Mouse (Mus musculus) embryo, embryonic 11 days (tissue): ENCODE results near the gene Meis2.

Experiments used
- DNase-seq: peaks from one replicate; pipeline ENCODE4 v3.0.0-alpha.2; 2015

Gene Meis2

GRCm38 (mm10) chr2:115852615-115853014, 213.0 kb downstream of the Meis2 start:
- peak; percentile 87 for DNase-seq

GRCm38 (mm10) chr2:115852109-115852508, 213.5 kb downstream of the Meis2 start:
- no peak for DNase-seq

- DNase-seq: no peak
These were observed 214.7 kb downstream of the Meis2 start for GRCm38 (mm10) chr2:115850961-115851360.

DNA sequence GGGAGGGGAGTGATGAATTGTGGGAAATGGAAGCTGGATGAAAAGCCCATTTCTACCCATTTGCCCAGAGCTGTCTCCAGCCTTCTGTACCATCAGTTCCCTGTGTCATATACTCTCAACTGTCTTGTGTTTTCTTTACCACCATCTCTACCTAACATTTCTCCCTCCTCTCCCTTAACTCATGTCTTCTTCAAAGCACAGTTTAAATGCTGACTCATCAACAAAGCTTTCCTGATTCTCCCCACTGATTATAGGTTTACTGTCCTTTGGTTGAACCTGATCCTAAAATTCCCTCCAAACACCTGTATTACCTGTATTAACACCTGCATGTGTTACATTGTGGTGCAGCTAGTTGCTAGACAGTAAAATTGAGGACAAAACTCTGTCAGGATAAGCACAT, 222.8 kb downstream of the Meis2 start:
- DNase-seq: no peak

GRCm38 (mm10) chr2:115836034-115836433, 229.6 kb downstream of the Meis2 start:
- DNase-seq: no peak

DNA sequence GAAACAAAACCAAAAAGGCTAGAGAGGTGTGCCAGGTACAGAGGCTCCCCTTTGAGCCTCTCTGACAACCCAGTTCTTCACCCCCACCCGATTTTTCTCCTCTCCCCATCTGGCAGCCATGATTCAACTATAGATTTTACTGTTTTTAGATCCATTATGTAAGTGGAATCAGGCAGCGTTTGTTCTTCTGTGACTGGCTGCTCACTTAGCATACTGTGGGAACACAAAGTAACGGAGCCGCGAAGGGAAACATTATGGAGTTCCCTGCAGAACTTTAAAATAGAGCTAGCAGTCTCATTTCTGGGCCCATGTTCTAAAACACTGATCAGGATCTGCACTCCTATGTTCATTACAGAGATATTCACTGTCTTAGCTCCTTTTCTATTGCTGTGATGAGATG, 243.3 kb downstream of the Meis2 start:
- no peak for DNase-seq

DNA sequence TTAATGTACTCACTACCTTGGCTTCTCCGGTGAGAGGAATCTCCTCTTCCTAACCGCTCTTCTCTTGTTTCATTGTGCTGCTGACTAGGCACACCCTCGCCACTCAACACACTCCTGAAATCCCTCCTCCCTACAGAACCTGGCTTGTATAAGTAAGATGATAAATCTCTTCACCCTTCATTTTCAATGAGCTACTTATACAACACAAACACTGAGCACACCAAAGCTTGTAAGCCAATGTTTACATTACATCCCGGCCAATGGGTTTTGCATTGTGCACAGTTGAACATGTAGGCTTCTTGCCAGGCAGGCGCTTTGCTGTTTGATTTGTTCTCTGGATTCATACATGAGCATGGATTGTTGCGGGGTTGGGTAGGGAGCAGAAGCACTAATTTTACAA, 247.7 kb downstream of the Meis2 start:
- DNase-seq: no peak

- no peak for DNase-seq
These were observed 251.9 kb downstream of the Meis2 start for GRCm38 (mm10) chr2:115813721-115814120.

GRCm38 (mm10) chr2:115813316-115813715, 252.3 kb downstream of the Meis2 start:
- peak; percentile 63 for DNase-seq
